Mouse (Mus musculus): ENCODE measurements around the gene Pcyox1. TPM values are rescaled to one million over a fixed set of nuclear protein-coding genes. Genes with fewer than 3 reads are reported as not detected.
A peak's percentile ranks its signal among the peaks of the same experiment; 100 is the strongest.

Gene Pcyox1
- 10 to 100 TPM; 50.7 to 65.0 TPM for total RNA-seq (2021)
- long read RNA-seq, experiment 1, full-length matches to known transcripts = 11 of 24 reads
- long read RNA-seq, experiment 1, partial matches to known transcripts = 2 of 24 reads
- long read RNA-seq, experiment 1, other reads (novel, unspliced or antisense) = 11 of 24 reads
- long read RNA-seq, experiment 2, full-length matches to known transcripts = 29 of 44 reads
- long read RNA-seq, experiment 2, partial matches to known transcripts = 1 of 44 reads
- long read RNA-seq, experiment 2, other reads (novel, unspliced or antisense) = 14 of 44 reads

DNA sequence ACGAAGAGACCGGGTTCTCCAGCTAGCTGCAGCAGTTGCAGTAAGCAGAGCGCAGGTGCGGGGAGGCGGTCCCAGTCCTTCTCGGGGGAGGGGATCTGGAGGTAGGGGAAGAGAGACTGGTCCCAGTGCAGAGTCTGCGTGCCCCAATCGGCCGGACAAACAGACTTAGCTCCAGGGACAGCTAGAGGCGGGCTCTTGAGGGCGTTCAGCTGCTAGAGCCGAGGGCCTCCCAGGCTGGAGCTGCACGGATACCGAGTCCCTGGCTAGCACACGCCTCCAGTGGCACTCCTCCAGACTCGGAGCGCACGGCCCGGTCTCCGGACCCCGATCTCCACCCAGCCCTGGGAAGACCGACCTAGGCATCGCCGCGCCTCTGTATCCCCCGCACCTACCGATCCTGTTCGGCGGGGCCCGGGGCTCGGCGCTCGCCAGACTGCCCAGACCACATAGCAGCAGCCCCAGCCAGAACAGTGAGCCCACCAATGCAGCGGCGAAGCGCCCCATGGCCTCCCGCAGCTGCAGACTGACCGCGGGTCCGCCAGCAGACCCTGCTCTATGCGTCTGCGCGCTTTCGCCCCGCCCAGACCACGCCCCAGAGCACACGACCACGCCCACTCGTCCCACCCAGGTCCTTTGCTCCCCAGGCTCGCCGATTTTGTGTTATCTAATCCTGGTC is at the start of gene Pcyox1:
Gene Pcyox1 (minus strand): TSS at position 574 of the 676 bp plus-strand sequence.
- peak; percentile 88 for DNase-seq

DNA sequence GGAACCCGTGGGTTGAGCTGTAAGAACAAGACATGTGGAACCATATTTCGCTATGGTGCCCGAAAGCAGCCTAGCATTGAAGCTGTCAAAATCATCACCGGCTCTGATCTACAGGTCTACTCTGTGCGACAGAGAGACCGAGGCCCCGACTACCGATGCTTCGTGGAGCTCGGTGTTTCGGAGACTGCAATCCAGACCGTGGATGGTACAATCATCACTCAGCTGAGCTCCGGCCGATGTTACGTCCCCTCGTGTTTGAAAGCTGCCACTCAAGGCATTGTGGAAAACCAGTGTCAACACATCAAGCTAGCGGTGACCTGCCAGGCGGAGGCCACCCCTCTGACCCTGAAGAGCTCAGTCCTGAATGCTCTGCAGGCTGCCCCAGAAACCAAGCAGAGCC is 48.6 kb upstream of the Pcyox1 start:
- no peak for DNase-seq

DNA sequence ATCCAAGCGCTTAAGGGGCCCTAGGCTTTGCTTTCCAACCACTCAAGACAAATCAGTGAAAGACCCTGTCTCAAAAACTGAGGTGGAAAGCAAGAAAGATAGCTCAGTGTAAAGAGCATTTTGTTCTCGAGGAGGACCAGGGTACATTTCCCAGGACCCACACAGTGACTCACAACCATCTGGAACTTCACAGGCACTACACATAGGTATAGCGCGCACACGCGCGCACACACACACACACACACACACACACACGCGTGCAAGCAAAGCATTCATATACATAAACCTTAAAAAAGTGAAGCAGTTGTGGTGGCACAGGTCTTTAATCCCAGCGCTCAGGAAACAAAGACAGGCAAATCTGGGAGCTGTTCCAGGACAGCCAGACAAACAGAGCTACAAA is 44.6 kb upstream of the Pcyox1 start:
- DNase-seq = no peak

DNA sequence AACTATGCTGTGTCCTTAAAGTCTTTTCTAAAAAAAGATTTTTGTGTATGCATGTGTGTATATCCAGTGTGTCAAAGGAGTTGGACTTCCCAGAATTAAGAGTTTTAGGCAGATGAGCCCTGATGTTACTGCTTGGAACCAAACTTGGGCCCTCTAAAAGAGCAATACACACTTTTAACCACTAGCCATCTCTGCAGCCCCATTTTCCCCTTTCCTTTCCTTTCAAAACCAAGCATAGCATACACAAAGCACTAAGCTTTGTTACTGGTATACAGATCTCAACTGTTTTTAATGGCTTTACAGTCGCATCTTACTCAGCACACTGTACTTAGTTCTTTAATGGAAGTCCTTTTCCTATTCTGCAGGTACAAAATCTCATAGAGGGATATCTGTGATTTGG is 42.6 kb upstream of the Pcyox1 start:
- DNase-seq = no peak

DNA sequence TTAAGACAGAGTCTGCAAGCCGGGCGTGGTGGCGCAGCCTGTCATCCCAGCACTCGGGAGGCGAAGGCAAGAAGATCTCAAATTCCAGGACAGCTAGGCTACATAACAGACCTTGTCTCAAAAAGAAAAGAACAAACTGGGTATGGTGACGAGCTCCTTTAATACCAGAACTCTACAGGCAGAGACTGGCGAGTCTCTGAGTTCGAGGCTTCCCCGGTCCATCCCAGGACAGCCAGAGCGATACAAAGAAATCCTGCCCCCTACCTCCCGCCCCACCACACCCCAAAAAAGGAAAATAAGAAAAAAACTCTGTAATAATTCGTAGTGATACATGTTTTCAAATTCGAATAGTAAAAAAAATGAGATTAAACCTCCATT is 42.2 kb upstream of the Pcyox1 start:
- DNase-seq = no peak

DNA sequence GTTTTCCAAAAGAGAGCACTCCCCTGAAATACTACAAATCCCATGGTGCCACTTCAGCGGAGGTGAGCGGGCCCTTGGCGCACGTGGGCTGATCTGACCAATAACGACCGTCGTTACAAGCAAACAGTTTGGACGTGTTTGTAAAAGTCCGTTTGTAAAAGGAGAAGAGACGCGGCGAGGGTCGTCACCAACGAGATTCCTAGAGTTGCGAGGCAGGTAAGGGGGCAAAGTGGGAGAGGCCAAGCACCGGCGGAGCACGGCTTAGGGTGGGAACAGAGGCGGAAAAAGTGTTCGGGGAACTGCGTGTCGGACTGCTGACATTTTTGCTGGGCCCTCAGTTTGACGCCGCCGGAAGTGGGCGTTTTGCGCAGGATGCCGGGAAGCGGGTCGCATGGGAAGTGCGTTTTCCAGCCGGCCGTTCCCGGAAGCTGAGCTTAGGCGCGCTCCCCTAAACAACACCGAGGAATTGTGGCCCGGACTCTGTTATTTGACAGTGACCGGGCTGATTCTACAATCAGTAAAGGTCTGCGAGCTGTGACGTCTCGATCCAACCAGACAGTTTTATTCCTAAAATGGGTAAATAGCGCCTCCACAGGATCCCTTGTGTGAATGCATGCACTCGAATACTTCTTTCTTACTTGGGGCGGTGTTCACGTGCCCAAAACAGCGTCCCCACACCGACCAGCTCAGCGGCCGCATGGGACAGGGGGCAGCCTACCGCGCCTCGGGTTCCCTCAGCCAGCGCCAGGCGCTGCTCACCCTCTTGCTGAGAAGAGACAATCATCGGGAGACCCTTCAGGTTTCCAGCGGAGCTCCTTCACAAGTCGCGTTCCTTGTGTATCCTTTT is 41.5 kb upstream of the Pcyox1 start, which contains the start of gene C87436:
Gene C87436 (plus strand): TSS at position 103 of the 847 bp plus-strand sequence.
- peak; percentile 91 for DNase-seq

DNA sequence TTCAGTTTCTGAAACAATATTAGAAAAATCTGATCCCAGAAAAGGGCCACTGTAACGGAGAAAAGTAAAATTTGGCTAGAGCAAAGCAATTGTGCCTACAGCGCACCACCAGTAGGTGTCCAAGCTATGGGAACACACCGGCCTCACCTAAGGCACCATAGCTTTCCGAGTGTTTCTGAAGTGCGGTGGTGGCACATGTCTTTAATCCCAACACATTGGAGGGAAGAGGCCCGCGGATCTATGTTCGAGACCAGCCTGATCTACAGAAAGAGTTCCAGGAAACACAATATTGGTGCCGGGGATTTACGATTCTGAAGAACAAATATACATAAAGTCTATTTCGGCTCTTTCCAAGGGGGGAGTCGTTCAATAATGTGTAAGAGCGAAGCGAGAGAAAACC is 40.8 kb upstream of the Pcyox1 start:
- no peak for DNase-seq

DNA sequence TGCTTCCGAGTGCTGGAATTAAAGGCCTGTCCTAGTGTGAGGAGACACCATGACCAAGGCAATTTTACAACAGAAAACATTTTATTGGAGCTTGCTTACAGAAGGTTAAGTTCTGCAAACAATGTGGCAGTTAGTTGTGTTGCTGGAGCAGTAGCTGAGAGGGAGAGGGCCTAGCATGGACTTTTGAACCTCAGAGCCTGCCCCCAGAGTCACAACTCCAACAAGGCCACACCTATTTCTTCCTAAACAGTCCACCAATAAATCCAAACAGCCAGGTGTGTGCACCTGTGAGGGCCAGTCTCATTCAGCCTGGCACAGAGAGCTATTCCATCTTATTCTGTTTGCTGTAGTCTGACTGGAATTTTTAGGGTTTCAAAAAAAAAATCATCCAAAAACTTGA is 36.7 kb upstream of the Pcyox1 start:
- DNase-seq = no peak

DNA sequence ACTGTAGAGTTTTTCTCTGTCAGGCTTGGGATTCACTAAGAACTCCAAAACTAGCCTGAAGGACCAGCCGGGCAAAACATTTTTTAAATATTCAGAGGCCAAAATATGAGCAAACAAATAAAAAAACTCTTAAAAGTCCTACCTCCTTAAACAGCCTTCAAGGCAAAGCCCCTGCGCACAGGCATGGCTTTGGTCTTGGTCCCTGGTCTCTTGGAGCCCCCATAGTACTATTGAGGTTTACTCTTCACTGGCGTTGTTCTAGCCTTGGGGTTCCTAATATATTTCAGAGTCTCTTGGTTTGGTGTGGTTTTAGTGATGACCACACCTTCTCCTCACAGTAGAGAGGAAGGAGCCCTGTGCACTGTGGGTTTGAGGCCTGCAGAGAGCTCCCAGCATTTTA is 34.6 kb upstream of the Pcyox1 start:
- no peak for DNase-seq

DNA sequence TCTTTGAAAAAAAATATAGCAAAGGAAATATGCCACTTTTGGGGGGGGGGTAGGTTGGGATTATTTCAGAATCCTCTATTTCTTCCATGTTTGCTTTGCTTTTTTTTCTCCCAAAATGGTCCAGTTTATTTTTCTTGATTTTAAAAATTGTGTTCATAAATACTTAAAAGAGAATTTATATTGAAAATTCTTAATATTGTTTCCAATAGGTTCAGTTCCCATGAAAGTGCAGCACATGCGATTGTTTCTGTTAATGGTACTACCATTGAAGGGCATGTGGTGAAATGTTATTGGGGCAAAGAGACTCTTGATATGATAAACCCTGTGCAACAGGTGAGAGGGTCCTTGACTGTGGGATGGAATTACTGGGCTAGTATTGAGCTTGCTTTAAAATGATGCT is 29.4 kb upstream of the Pcyox1 start, which contains the start of gene Gm44790:
Gene Gm44790 (plus strand): TSS at position 301 of the 400 bp plus-strand sequence.
- DNase-seq = no peak

DNA sequence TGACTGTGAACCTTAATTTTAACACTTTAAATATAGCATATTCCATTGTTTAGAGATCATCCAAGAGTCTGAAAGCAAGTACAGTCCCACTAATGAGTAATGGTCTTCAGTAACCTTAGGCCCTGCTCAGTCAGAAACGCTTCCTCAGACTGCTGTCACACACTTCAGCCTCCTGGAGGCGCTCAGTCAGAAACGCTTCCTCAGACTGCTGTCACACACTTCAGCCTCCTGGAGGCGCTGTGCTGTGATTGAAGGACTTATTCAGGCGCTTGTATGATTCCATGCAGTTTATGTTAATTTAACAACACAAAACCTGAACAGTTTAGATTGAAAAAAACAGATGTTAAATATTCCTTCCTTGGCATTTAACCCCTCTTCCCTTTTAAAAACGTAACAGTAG is 23.5 kb upstream of the Pcyox1 start:
- DNase-seq = no peak

DNA sequence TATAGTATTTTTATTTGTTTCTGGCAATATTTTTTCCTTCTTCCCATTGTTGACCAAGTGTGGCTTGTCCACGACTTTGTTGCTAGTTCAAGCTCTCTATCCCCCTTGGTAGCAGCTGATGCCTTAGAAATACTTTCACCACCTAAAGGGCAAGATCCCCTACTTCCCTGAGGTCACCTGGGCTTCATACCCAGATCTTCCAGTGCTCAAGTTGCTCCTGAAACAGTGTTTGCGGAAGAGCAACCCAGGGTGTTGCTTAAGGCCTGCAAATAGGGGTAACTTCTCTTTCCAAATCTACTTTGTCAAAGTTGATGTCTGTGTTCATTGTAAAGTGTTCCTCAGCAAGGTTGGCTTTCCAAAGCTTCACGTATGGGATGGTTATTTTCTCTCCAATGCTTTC is 22.3 kb upstream of the Pcyox1 start:
- no peak for DNase-seq

DNA sequence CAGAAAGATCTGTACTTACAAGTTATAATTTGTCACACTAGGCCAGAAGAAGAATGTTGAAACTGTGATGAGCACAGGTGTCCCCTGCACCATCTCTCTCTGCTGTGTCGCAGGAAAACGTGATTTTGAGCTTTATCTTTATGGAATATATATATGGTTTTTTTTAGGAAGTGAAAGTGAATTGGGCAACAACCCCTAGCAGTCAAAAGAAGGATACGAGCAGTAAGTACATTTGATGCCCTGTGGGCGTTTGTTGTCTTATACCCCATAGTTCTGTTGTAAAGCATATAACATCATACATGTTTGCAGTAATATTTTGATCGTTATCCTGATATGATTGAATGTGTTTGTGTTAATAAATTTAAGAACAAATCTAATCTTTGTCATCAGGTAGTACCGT is 21.8 kb upstream of the Pcyox1 start:
- no peak for DNase-seq

DNA sequence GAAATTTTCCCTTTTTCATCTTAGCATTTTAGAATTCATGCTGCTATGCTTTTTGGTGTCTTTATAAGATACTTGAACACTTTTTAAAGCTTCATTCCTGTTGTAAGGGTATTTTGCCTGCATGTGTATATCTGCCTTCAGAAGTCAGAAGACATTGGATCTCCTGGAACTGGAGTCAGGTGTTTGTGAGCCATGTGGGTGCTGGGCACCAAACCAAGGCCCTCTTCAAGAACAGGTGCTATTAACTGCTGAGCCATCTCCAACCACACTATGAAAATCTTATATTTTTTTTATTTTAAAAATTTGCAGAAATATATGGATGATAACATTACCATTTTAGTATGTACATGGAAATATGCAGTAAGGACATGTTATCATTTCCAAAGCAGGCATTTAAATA is 9.4 kb upstream of the Pcyox1 start:
- peak; percentile 24 for DNase-seq

DNA sequence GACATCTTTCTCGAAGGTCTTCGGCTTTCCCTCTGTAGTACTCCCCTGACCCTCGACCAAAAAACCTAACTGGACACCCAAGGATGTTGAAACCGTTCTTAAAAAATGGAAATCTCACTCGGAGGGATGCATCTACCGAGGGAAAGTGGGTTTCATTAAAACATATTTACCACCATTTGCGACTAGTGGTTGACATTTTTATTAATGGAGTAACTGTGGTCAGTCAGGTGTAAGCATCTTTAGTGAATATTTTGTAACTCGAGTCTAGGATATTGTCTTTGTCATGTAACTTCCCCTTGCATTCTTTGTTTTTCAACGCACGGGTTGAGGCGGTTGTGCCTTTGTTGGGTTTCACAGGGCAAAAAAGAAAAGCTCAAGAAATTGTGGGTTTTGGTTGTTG is 8.0 kb upstream of the Pcyox1 start:
- no peak for DNase-seq

DNA sequence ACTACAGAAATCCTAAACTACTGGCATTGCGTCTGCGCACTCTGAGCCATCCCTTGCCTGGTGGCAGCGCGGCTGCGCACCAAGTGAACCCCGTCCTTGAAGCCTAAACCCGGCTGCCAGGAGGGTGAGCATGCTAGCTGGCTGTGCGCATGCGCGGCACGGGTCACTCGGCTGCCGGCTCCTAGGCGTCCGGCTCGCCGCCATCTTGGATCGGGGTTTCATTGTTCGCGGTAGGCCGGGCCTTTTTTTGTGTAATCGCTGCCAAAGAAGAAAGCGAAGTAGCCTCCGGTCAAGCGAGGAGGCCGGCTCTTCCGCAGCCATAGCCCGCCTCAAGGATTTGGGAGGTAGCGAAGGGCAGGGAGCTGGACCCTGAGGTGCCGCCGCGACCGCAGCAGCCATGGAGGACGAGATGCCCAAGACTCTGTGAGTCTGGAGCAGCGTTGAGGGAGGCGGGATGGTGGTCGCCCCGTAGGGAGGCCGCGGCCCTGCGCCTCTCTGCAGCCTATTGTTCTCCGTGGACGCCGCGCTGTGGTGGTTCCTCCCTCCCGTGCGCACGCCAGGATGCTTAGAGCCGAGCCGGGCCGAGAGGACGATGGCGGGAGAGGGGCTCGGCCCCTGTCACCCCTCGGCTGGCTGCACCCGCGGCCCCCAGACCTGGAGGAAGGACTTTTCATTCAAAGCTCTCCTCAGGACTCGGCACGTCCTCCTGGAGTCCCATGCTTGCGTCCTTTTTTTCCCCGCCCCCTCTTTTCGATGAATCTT is 7.3 kb upstream of the Pcyox1 start, which contains the start of gene Tia1:
Gene Tia1 (plus strand): TSS at position 120 of the 762 bp plus-strand sequence.
- peak; percentile 98 for DNase-seq

DNA sequence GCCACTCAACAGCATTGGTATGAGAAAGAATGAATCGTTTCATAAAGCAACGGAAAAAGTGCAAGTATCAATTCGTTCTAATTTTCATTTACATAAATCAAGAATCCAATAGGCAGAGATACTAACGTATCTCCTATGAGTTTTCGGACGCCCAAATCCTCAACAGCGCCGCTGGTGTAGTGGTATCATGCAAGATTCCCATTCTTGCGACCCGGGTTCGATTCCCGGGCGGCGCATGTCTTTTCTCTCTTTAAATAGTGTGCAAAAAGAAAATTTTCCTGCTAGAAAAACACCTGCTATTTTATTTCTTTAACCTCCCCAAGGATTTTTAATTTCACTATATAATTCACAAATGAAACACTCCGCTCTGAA is 6.8 kb upstream of the Pcyox1 start:
- DNase-seq = no peak

DNA sequence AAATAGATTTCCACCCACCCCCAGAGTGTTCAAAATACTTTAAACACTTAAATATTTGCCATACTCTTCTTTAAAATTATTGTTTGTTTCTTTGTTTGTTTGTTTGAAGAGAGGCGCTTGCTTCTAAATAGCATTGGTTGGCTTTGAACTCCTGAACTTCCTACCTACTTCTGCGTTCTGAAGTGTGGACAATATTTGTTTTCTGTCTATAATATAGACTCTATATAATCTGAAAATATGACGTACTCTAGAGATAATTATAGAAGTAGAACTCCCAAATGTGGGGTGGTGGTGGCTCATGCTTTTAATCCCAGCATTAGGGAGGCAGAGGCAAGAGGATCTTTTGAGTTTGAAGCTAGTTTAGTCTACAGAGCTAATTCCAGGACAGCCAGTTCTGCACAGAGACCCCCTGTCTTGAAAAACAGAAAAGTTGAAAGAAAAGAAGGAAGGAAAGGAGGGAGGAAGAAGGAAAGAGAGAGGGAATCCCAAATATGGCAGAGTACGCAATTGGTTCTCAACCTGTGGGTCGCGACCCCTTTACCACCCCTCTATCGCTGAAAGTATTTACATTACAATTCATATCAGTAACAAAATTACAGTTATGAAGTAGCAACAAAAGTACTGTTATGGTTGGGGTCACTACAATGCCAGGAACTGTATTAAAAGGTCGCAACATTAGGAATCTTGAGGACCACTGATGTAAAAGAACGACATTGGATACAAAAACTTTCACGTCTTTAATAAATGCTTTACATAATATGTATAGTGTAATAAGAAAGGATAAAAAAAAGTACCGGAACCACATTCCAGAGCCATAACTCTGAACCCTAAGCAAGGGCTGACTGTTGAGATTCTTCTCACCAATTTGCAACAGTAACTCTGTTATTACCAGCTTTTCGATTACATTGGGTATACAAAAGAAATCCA is 6.0 kb upstream of the Pcyox1 start:
- no peak for DNase-seq

DNA sequence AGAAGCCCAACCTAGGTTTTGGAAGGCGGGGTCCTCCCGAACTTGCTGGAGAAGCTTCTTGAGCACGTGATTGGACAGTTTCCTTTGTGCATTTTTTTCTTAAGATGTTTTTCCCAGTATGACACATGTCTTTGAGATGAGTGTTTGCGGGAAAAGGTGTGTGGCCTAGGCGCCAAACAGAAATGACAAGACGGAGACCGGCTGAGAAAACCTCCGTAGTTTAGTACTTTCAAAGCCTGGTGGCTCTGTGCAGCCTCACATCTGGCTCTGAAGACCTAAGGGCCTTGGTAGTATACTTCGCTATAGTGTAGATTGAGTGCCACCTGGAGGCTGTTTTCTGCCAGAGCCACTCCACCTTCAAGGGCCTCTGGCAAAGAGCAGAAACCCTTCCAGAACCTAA is 4.0 kb upstream of the Pcyox1 start:
- peak; percentile 51 for DNase-seq

DNA sequence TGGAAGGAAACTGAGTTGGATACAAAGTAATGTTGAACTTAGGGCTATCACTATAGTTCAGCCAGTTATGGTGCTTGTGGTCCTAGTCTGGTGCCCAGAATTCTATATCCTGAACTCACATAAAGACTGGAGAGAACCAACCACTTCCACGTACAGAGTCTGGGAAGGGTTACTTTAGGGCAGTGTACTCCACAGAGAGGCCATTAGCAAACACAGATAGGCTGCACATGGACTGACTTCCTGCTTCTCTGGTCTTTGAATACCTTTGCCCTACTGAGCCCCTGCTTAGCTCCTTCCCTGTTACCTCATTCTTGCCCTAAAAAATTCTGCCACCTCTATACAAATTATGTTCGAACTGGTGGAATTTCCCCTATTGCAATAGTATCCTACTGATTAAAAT is 3.0 kb upstream of the Pcyox1 start:
- DNase-seq = no peak

DNA sequence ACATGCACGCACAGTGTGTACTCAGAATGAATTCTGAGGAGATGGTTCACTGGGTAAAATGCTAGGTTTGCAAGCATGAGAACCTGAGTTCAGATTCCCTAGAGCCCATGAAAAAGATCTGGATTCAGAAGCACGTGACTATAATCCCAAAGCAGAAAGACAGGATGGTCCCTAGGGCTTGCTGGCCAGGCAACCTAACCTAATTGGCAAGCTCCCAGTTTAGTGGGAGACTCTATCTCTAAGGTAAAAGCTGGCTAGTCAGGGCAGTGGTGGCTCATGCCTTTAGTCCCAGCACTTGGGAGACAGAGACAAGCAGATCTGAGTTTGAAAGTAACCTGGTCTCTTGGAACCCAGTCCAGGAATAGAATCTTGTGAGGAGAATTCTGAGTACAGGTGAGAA is 2.0 kb upstream of the Pcyox1 start:
- no peak for DNase-seq

Data from gastrocnemius, postnatal 25 days (tissue).